Mouse (Mus musculus) embryonic fibroblast, embryonic 13.5 days (primary cell): ENCODE data around the gene Wiz. TPM values are rescaled to one million over a fixed set of nuclear protein-coding genes. Genes with fewer than 3 reads are reported as not detected.
A peak's percentile ranks its signal among the peaks of the same experiment; 100 is the strongest.

Source experiments
- H3K27ac ChIP-seq: 2 replicates; pipeline ENCODE4 v1.5.1; 2012; ENCODE audit warnings: low read length, control low read depth, inconsistent platforms; ENCODE audit not compliant: insufficient read depth
- H3K4me1 ChIP-seq: 2 replicates; pipeline ENCODE4 v1.6.1; 2011; ENCODE audit warnings: low read length; ENCODE audit not compliant: control insufficient read depth, insufficient read depth
- H3K4me3 ChIP-seq: 2 replicates; pipeline ENCODE4 v1.5.1; 2011; ENCODE audit warnings: mild to moderate bottlenecking, control low read depth, low read length; ENCODE audit not compliant: insufficient read depth
- CTCF ChIP-seq: IDR thresholded peaks from 2 replicates; pipeline ENCODE4 v1.5.1; 2011; ENCODE audit warnings: mild to moderate bottlenecking, control low read depth, low read length, moderate library complexity, borderline replicate concordance; ENCODE audit not compliant: insufficient read depth
- POLR2A ChIP-seq: IDR thresholded peaks from 2 replicates; pipeline ENCODE4 v1.6.1; 2011; ENCODE audit warnings: low read depth, mild to moderate bottlenecking, control low read depth, low read length, moderate library complexity
- polyA plus RNA-seq: library from polyadenylated mRNA; stranded (reverse); fragments of >200 nt; gene quantifications from 2 replicates; pipeline ENCODE4 v1.2.4, GENCODE M21; 2011; ENCODE audit warnings: low read depth; ENCODE audit not compliant: missing spikeins, insufficient read length

The Wiz gene
- polyA plus RNA-seq: 24.4 and 26.1 TPM in 2 replicates

DNA sequence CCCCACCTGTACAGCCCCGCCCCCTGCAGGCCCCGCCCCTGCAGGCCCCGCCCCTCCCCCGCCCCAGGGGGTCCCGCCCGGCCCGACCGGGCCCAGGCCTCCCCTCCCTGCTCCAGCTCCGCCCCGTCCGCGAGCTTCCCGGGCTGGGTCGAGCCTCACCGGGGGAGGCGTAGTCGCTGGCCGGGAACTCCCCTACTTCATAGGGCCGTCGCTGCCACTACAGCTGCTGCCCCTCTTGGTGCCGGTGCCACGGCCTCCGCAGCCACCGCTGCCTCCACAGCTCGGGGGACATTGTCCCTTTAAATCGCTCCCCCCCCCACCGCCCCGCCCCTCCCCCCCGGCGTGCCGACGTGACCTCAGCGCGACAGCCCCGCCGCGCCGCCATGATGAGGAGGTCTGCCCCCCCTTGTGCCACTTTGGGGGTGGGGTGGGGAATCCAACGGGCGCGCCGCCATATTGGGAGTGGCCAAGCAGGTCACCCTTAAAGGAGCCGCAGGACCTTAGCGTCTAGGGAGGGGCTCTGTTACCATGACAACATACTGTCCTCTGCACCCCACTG lies at the start of gene Wiz:
Wiz (minus strand) TSS at position 339 of the 559 bp plus-strand sequence.
- H3K27ac ChIP-seq: no peak within 1 kb of the TSS
- no peaks in the 10 kb centered on the region for H3K4me1 ChIP-seq
- no peak for TF ChIP-seq CTCF
- TF ChIP-seq POLR2A: peak; percentile 67
- H3K4me3 ChIP-seq: peak within 1 kb of the TSS; percentile 64

DNA sequence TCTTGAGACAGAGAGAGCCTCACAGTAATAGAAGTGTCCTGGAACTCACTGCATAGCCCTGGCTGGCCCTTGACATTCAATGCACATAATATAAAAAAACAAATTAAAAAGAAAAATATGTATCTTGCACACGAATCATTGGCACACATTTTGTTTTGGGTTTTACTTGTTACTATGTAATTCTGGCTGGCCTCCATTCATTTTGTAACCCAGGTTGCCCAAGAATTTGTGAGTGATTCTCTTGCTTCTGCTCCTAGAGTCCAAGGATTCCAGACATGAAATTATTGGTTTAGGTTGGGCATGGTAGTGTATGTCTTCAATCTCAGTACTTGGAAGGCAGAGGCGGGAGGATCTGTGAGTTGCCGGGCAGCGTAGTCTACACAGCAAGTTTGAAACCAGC lies 47.9 kb upstream of the Wiz start:
- TF ChIP-seq POLR2A (no peak), CTCF (no peak)
- Histone ChIP-seq H3K4me1 (no peaks in the 10 kb centered on the region), H3K4me3 (no peak overlapping the region), H3K27ac (no peak overlapping the region)

DNA sequence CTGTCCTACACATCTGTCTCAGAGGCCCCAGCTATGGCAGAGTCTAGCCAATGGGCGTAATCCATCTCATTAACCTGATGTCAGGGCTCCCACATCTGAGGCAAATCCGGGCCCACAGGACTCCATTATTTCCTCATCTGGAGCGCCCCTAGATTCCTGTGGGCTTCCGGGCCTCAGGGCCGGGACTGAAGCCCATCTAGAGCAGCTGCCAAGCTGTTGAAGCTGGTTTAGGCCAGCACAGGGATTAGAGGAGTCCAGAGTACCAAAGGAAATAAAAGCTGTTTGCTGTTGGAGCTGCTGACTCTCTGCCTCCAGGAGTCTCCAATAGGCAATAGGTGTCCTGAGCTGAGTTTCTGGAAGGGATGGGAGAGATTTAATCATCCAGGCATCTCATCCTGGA lies 45.9 kb upstream of the Wiz start:
- no peaks in the 10 kb centered on the region for H3K4me1 ChIP-seq

DNA sequence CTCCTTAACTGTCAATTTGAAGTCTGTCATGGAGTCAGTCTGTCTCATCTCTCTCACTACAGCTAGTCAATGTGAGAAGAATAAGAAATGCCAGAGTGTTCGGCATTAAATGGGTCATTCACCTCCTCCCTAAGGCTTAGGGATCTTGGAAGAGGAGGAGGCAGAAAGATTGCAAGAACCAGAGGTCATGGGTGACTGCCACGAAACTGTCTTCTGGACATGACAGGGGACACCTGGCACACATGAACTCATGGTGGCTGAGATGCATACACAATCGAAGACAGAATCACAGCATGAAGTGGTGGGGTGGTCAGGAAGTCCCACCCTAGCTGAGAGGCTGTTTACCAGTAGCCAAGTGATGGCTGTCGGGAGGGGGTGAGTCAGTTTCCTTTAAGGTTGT lies 45.1 kb upstream of the Wiz start:
- Histone ChIP-seq H3K27ac (no peak overlapping the region), H3K4me3 (no peak overlapping the region), H3K4me1 (no peaks in the 10 kb centered on the region)
- no peak for TF ChIP-seq CTCF
- no peak for TF ChIP-seq POLR2A

More for the DNA sequence above, 45.9 kb upstream of the Wiz start:
- H3K4me3 ChIP-seq: no peak overlapping the region
- no peak overlapping the region for H3K27ac ChIP-seq
- TF ChIP-seq CTCF: no peak
- TF ChIP-seq POLR2A: no peak

DNA sequence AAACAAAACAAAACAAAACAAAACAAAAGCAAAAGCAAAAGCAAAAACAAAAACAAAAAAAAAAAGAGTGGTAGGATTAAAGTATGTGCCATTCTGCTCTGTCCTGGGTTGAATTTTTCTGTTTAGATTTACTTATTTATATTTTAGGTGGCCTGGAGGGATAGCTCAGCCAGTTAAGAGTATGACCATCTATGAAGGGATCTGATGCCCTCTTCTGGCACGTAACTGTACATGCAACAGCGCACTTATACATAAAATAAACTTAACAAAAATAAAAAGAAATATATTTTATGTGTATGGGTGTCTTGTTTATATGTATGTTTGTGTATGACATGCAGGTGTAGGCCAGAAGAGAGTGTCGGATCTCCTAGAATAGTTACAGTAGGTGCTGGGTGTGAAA lies 42.7 kb upstream of the Wiz start:
- TF ChIP-seq CTCF: no peak
- no peak for TF ChIP-seq POLR2A
- no peak overlapping the region for H3K27ac ChIP-seq

DNA sequence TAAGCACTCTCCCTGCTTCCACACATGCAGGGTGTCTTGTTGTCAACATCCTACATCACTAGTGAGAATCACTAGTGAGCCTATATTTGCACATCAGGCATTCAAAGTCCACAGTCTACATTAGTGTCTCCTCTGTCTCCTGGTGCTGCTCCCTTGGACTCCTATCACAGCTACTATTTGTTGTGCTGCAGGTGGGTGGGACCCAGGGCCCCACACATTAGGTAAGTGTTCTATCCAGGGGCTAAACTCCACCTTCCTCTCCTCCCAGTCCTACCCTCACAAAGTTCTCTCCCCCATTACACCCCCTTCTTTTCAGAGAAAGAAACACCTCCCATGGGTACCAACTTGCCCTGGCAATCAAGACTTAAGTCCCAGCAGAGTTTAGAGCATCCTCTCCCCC lies 37.4 kb upstream of the Wiz start:
- H3K4me1 ChIP-seq: no peaks in the 10 kb centered on the region
- no peak overlapping the region for H3K27ac ChIP-seq
- TF ChIP-seq POLR2A (no peak), CTCF (no peak)
- no peak overlapping the region for H3K4me3 ChIP-seq

More for the DNA sequence above, 42.7 kb upstream of the Wiz start:
- Histone ChIP-seq H3K4me1 (no peaks in the 10 kb centered on the region), H3K4me3 (no peak overlapping the region)

DNA sequence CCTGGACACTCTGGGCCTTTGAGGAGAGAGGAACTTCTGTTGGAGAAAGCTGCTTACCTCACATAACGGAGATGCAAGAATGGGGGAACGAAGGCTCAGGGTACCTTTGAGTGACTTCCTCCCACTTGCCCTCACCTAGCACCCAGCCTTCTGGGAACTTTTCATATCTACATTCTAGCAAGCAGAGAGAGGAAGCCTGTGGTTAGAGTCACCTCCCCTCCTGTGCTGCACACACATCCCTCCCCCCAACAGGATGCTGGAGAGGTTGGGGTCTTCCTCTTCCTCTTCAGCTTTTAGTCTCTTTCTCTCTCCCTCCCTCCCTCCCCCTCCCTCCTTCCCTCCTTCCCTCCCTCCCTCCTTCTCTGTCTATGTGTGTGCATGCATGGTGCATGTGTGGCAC lies 34.8 kb upstream of the Wiz start, which contains the start of gene Pglyrp2:
Pglyrp2 (minus strand) TSS at position 134 of the 400 bp plus-strand sequence.
- H3K27ac ChIP-seq: no peak within 1 kb of the TSS
- TF ChIP-seq POLR2A (no peak), CTCF (no peak)
- H3K4me1 ChIP-seq: no peaks in the 10 kb centered on the region
- no peak within 1 kb of the TSS for H3K4me3 ChIP-seq

DNA sequence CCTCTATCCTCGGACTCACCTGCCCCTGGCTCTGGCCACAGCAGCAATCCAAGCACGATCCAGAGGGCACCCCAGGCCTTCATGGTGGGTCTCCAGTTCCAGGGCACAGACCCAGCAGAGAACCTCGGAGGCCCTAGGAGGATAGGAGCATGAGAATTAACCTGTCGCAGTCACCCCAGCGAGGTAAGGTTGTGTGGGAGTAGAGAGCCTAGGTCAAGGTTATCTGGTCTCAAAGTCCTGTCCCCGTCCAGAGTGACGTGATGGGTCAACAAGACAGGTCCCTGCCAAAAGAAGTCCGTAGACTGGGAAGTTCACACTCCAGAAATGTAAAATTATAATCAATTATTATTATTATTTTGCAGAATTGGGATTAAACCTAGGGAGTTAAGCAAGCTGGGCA lies 31.5 kb upstream of the Wiz start:
- TF ChIP-seq POLR2A: no peak
- TF ChIP-seq CTCF: no peak
- Histone ChIP-seq H3K4me1 (no peaks in the 10 kb centered on the region), H3K27ac (no peak overlapping the region), H3K4me3 (no peak overlapping the region)

DNA sequence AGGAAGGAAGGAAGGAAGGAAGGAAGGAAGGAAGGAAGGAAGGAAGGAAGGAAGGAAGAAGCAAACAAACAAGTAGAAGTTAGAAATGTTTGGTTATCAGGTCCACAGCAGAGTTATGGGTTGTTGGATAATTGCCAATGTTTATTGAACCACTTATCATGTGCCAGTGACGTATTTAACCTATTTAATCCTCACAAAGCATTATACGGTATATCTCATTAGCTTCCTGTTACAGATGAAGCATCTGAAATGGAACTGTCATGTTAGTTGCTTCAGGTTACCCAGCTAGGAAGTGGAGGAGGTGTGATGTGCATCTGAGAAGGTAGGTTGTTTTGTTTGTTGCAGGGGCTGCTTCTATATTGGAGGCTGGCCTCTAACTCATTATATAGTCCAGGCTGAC lies 30.8 kb upstream of the Wiz start:
- Histone ChIP-seq H3K27ac (no peak overlapping the region), H3K4me1 (no peaks in the 10 kb centered on the region), H3K4me3 (no peak overlapping the region)
- TF ChIP-seq CTCF (no peak), POLR2A (no peak)

DNA sequence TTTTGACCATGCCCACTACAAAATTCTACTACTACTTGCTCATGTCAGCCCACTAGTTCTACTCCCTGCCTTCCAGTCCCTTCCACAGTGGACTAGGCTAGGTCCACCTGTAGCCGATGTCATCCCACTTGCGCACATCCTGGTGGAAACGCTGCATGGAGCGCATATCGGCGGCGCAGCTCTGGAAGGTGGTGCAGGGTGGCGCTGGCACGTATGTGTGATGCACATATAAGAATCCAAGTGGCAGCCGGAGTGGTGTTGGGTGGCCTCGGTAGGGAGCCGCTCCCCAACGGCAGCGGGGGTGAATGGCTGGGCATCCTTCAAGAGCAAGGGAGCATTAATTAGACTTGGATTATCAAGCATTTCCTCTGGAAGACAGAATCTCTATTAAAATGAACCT lies 27.5 kb upstream of the Wiz start:
- H3K4me3 ChIP-seq: no peak overlapping the region
- H3K4me1 ChIP-seq: no peaks in the 10 kb centered on the region
- no peak overlapping the region for H3K27ac ChIP-seq
- no peak for TF ChIP-seq CTCF
- TF ChIP-seq POLR2A: no peak
